Mouse (Mus musculus) CH12.LX (cell line): Measurements from ENCODE around the gene Prkca. TPM values are rescaled to one million over a fixed set of nuclear protein-coding genes. Genes with fewer than 3 reads are reported as not detected.

Source experiments
- DNase-seq: peaks from one replicate; pipeline ENCODE4 v3.0.0-alpha.2; 2013; ENCODE audit errors: extremely low read depth
- H3K27ac ChIP-seq: 2 replicates; pipeline ENCODE4 v1.5.1; 2012; ENCODE audit warnings: low read depth, mild to moderate bottlenecking, control low read depth, moderate library complexity; ENCODE audit not compliant: insufficient read depth
- H3K27me3 ChIP-seq: replicated peaks from 2 replicates; pipeline ENCODE3; 2012; ENCODE audit warnings: inconsistent platforms
- H3K36me3 ChIP-seq, 2 experiments: replicated peaks in 1 of 2; 2 replicates each; pipeline versions ENCODE3 to v1.6.1; 2012; ENCODE audit warnings: inconsistent platforms in 1 of 2, low read length in 1 of 2, mild to moderate bottlenecking in 1 of 2, mixed read lengths in 1 of 2, moderate library complexity in 1 of 2; ENCODE audit not compliant: control insufficient read depth in 1 of 2, insufficient read depth in 1 of 2
- H3K4me1 ChIP-seq, 2 experiments: 2 replicates each; pipeline ENCODE4 v1.6.1; 2012; ENCODE audit warnings: inconsistent platforms in 1 of 2, moderate library complexity in 1 of 2; ENCODE audit not compliant: insufficient read depth in 2 of 2, control insufficient read depth in 1 of 2
- H3K4me2 ChIP-seq: 2 replicates; pipeline ENCODE4 v1.6.1; 2012; ENCODE audit warnings: low read depth, mild to moderate bottlenecking, control low read depth; ENCODE audit not compliant: poor library complexity, insufficient read depth, severe bottlenecking
- H3K4me3 ChIP-seq, 3 experiments: fragments of 150-350 bp in 1 of 3; sonication (generic) in 1 of 3; replicated peaks in 1 of 3; 2 replicates each; pipeline versions ENCODE3 to v1.5.1; 2011 to 2012; ENCODE audit warnings: low read depth in 2 of 3, low read length in 2 of 3, mild to moderate bottlenecking in 2 of 3, moderate library complexity in 2 of 3, control low read depth in 1 of 3, improper control_type of control experiment in 1 of 3, inconsistent platforms in 1 of 3, mixed read lengths in 1 of 3; ENCODE audit not compliant: poor library complexity in 1 of 3
- H3K79me2 ChIP-seq: replicated peaks from 2 replicates; pipeline ENCODE4 v1.6.1; 2012; ENCODE audit warnings: mild to moderate bottlenecking, moderate library complexity; ENCODE audit not compliant: control insufficient read depth, poor library complexity, insufficient read depth, severe bottlenecking; ENCODE audit errors: extremely low read depth
- H3K9ac ChIP-seq: 2 replicates; pipeline ENCODE4 v1.6.1; 2012; ENCODE audit warnings: low read depth, mild to moderate bottlenecking, control low read depth, moderate library complexity; ENCODE audit not compliant: insufficient read depth
- H3K9me3 ChIP-seq: replicated peaks from 2 replicates; pipeline ENCODE3; 2012; ENCODE audit warnings: low read length, inconsistent platforms, mixed read lengths
- ETS1 ChIP-seq: conservative IDR thresholded peaks from 2 replicates; pipeline ENCODE4 v1.6.1; 2012; ENCODE audit warnings: low read depth, mild to moderate bottlenecking, inconsistent platforms, low read length, improper control_type of control experiment, moderate library complexity
- HCFC1 ChIP-seq: IDR thresholded peaks from 2 replicates; pipeline ENCODE4 v1.6.1; 2012; ENCODE audit warnings: low read depth, mild to moderate bottlenecking, inconsistent platforms, low read length, improper control_type of control experiment
- JUN ChIP-seq: IDR thresholded peaks from 2 replicates; pipeline ENCODE4 v1.6.1; 2011; ENCODE audit warnings: low read depth, mild to moderate bottlenecking, low read length, improper control_type of control experiment, moderate library complexity; ENCODE audit not compliant: insufficient read depth
- MAFK ChIP-seq: IDR thresholded peaks from 2 replicates; pipeline ENCODE4 v1.6.1; 2011; ENCODE audit warnings: low read length, improper control_type of control experiment; ENCODE audit not compliant: insufficient replicate concordance
- NELFE ChIP-seq: IDR thresholded peaks from 2 replicates; pipeline ENCODE4 v1.6.1; 2011; ENCODE audit warnings: low read depth, low read length, improper control_type of control experiment
- PAX5 ChIP-seq: IDR thresholded peaks from 2 replicates; pipeline ENCODE4 v1.6.1; 2012; ENCODE audit warnings: low read length, inconsistent platforms, mixed read lengths
- POLR2A ChIP-seq: IDR thresholded peaks from 2 replicates; pipeline ENCODE4 v1.6.1; 2011; ENCODE audit warnings: low read depth, mild to moderate bottlenecking, improper control_type of control experiment, low read length
- POLR2AphosphoS2 ChIP-seq: IDR thresholded peaks from 2 replicates; pipeline ENCODE4 v1.6.1; 2011; ENCODE audit warnings: low read depth, low read length, improper control_type of control experiment
- RAD21 ChIP-seq: IDR thresholded peaks from 2 replicates; pipeline ENCODE4 v1.6.1; 2011; ENCODE audit warnings: low read depth, mild to moderate bottlenecking, low read length, improper control_type of control experiment, moderate library complexity
- RCOR1 ChIP-seq: conservative IDR thresholded peaks from 2 replicates; pipeline ENCODE4 v1.6.1; 2012; ENCODE audit warnings: low read depth, mild to moderate bottlenecking, inconsistent platforms, low read length, improper control_type of control experiment
- TCF12 ChIP-seq: IDR thresholded peaks from 2 replicates; pipeline ENCODE4 v1.6.1; 2014; ENCODE audit warnings: low read depth, mild to moderate bottlenecking, inconsistent platforms, low read length, improper control_type of control experiment
- USF2 ChIP-seq: conservative IDR thresholded peaks from 2 replicates; pipeline ENCODE4 v1.6.1; 2011; ENCODE audit warnings: low read depth, low read length, improper control_type of control experiment
- ZNF384 ChIP-seq: IDR thresholded peaks from 2 replicates; pipeline ENCODE4 v1.6.1; 2012; ENCODE audit warnings: low read depth, low read length, improper control_type of control experiment, inconsistent platforms
- dilution Hi-C: fragments of 300-500 bp; cut with MboI; formaldehyde crosslinking; loops from 2 replicates; pipeline ENCODE4 v1.14.3; 2020; ENCODE audit warnings: low sequenced_read_pairs; ENCODE audit not compliant: extremely low pct_unique_long_range_greater_than_20kb, extremely low pct_ligation_motif_present
- in situ Hi-C: fragments of 300-500 bp; cut with MboI; formaldehyde crosslinking; loops from 3 replicates; pipeline ENCODE4 v1.14.3; 2019; ENCODE audit warnings: low sequenced_read_pairs, low pct_ligation_motif_present, low pct_unique_long_range_greater_than_20kb, mixed read lengths
- polyA plus RNA-seq: library from polyadenylated mRNA; unstranded; fragments of >175 nt; gene quantifications from 2 replicates; pipeline ENCODE4 v1.2.1, GENCODE M21; 2012; ENCODE audit warnings: low read depth; ENCODE audit not compliant: insufficient read length
- total RNA-seq, 2 experiments: library from RNA; depleted of rRNA; stranded (reverse); fragments of 300-350 nt in 1 of 2; fragments of >200 nt in 1 of 2; gene quantifications; 2 replicates each; pipeline ENCODE4 v1.2.3; 2012 to 2014

Gene Prkca
- total and polyA plus RNA-seq, 3 experiments = 40.0 to 107 (median 43.7) TPM

GRCm38 (mm10) chr11:108196796-108197195 is 146.9 kb downstream of the Prkca start:
- Histone ChIP-seq H3K9me3 (no peaks in the 10 kb centered on the region), H3K4me3 (no peak overlapping the region), H3K4me1 (peaks cover 37 to 88% of the 10 kb centered on the region in 2 experiments), H3K36me3 (peaks cover 7 to 64% of the 10 kb centered on the region in 2 experiments), H3K4me2 (no peak overlapping the region), H3K27ac (0 out of 2 replicates have a peak overlapping the region, but pooled peaks have one; percentile 18), H3K9ac (no peak overlapping the region), H3K79me2 (peaks cover 13% of the 10 kb centered on the region), H3K27me3 (no peaks in the 10 kb centered on the region)
- TF ChIP-seq NELFE = no peak
- TF ChIP-seq RCOR1 = no peak
- TF ChIP-seq PAX5 = no peak
- dilution Hi-C loops = no loop called here
- DNase-seq = no peak
- in situ Hi-C loops = no loop called here

GRCm38 (mm10) chr11:108190298-108190697 is 153.4 kb downstream of the Prkca start:
- Histone ChIP-seq H3K79me2 (no peaks in the 10 kb centered on the region), H3K27ac (no peak overlapping the region), H3K4me1 (peaks cover 12 to 64% of the 10 kb centered on the region in 2 experiments; a peak in 3 of 4 replicates), H3K4me3 (no peak overlapping the region), H3K27me3 (no peaks in the 10 kb centered on the region), H3K9me3 (no peaks in the 10 kb centered on the region), H3K4me2 (no peak overlapping the region), H3K9ac (no peak overlapping the region), H3K36me3 (peaks cover 25 to 89% of the 10 kb centered on the region in 2 experiments)
- no peak for DNase-seq
- in situ Hi-C loops (no loop called here), dilution Hi-C loops (no loop called here)
- TF ChIP-seq MAFK (no peak), HCFC1 (no peak), POLR2A (no peak)

GRCm38 (mm10) chr11:108189362-108189761 is 154.4 kb downstream of the Prkca start:
- TF ChIP-seq JUN (no peak), USF2 (no peak), ZNF384 (no peak), RAD21 (no peak), TCF12 (no peak), ETS1 (no peak), POLR2AphosphoS2 (no peak)
- TF ChIP-seq, all 38 proteins: peak for 0
- Histone ChIP-seq H3K79me2 (no peaks in the 10 kb centered on the region), H3K9ac (no peak overlapping the region), H3K4me2 (no peak overlapping the region), H3K27me3 (no peaks in the 10 kb centered on the region), H3K4me3 (no peak overlapping the region), H3K9me3 (no peaks in the 10 kb centered on the region), H3K27ac (no peak overlapping the region), H3K36me3 (peaks cover 20 to 87% of the 10 kb centered on the region in 2 experiments), H3K4me1 (peaks cover 10 to 58% of the 10 kb centered on the region in 2 experiments; a peak in 3 of 4 replicates)
- no peak for DNase-seq
- dilution Hi-C loops = no loop called here
- in situ Hi-C loops = no loop called here
